In genomic region chr6:117241206-117241605, GRCm38 (mm10) we compare ENCODE assay signal across 18 mouse cellular contexts.
"Had no signal": no experiment of that assay in that cellular context is flagged by ENCODE, and none has a peak within 500 bp of the region (broad histone marks: within the 10 kb centered on the region; RNA-seq: fewer than 3 reads in every experiment).

No protein-coding gene starts in this region.

- ATAC-seq: midbrain, embryonic 13.5 days; midbrain, embryonic 16.5 days had no signal

- DNase-seq: kidney, adult 2 months; kidney, postnatal 25 days; layer of hippocampus, adult 9-11 months; layer of hippocampus, postnatal 36 days; liver, embryonic 13.5 days; lung, adult 2 months; lung, postnatal 14 days; lung, postnatal 4 days; right cerebral cortex, postnatal 25 days; spleen, adult 18-20 months; thymus, postnatal 36 days had no signal

- H3K36me3 ChIP-seq: liver, embryonic 13.5 days; midbrain, embryonic 10.5 days; midbrain, embryonic 13.5 days; stomach, embryonic 15.5 days had no signal

- H3K4me3 ChIP-seq: layer of hippocampus, adult 2 months; left cerebral cortex, adult 2 months; liver, embryonic 13.5 days; megakaryocyte, embryonic 14.5 days; midbrain, embryonic 10.5 days; midbrain, embryonic 13.5 days; stomach, embryonic 15.5 days had no signal

- H3K4me2 ChIP-seq: liver, embryonic 13.5 days; midbrain, embryonic 13.5 days; stomach, embryonic 15.5 days had no signal

- H3K27me3 ChIP-seq: liver, embryonic 13.5 days; midbrain, embryonic 13.5 days; stomach, embryonic 15.5 days had no signal
